Mouse (Mus musculus) liver, embryonic 14.5 days (tissue): ENCODE data around the gene Fam163b. TPM values are rescaled to one million over a fixed set of nuclear protein-coding genes. Genes with fewer than 3 reads are reported as not detected.

Experiments used
- ATAC-seq: fragments of 200-750 bp; cut with Nextera tagmentation; 2 replicates; pipeline ENCODE4 v1.8.0; 2017; ENCODE audit warnings: moderate number of reproducible peaks, mild to moderate bottlenecking, moderate library complexity; ENCODE audit not compliant: insufficient read depth
- DNase-seq, 3 experiments: peaks; one replicate each; pipeline ENCODE4 v3.0.0-alpha.2; 2012 to 2013; ENCODE audit warnings: low read depth in 3 of 3, low spot score in 3 of 3
- H3K27ac ChIP-seq: fragments of 300-500 bp; sonication (generic); 2 replicates; pipeline ENCODE4 v1.5.1; 2014; ENCODE audit warnings: moderate library complexity, mild to moderate bottlenecking, control low read depth, inconsistent platforms
- H3K27me3 ChIP-seq: fragments of 300-500 bp; sonication (generic); 2 replicates; pipeline ENCODE4 v1.6.1; 2014; ENCODE audit warnings: mild to moderate bottlenecking, low read length, moderate library complexity; ENCODE audit not compliant: control insufficient read depth, insufficient read depth
- H3K36me3 ChIP-seq: fragments of 300-500 bp; sonication (generic); replicated peaks from 2 replicates; pipeline ENCODE4 v1.6.1; 2014; ENCODE audit warnings: low read depth; ENCODE audit not compliant: control insufficient read depth, insufficient read depth
- H3K4me1 ChIP-seq, 2 experiments: fragments of 200-500 bp in 1 of 2; fragments of 300-500 bp in 1 of 2; sonication (generic) in 1 of 2; replicated peaks; 2 replicates each; pipeline ENCODE4 v1.6.1; 2012 to 2014; ENCODE audit warnings: antibody characterized with exemption in 1 of 2, inconsistent platforms in 1 of 2, low read length in 1 of 2; ENCODE audit not compliant: control insufficient read depth in 2 of 2, insufficient read depth in 2 of 2
- H3K4me2 ChIP-seq: fragments of 300-500 bp; sonication (generic); 2 replicates; pipeline ENCODE4 v1.6.1; 2014; ENCODE audit warnings: low read depth, mild to moderate bottlenecking, control low read depth, moderate library complexity
- H3K4me3 ChIP-seq, 2 experiments: fragments of 200-500 bp in 1 of 2; fragments of 300-500 bp in 1 of 2; sonication (generic) in 1 of 2; 2 replicates each; pipeline ENCODE4 v1.5.1; 2012 to 2014; ENCODE audit warnings: low read depth in 2 of 2, low read length in 2 of 2, mild to moderate bottlenecking in 2 of 2, control low read depth in 1 of 2, inconsistent platforms in 1 of 2, moderate library complexity in 1 of 2; ENCODE audit not compliant: insufficient read depth in 1 of 2
- H3K9ac ChIP-seq: fragments of 300-500 bp; sonication (generic); replicated peaks from 2 replicates; pipeline ENCODE4 v1.6.1; 2014; ENCODE audit warnings: mild to moderate bottlenecking, control low read depth, moderate library complexity
- H3K9me3 ChIP-seq: fragments of 300-500 bp; sonication (generic); 2 replicates; pipeline ENCODE4 v1.6.1; 2016; ENCODE audit warnings: low read length, mixed read lengths; ENCODE audit not compliant: control insufficient read depth
- CTCF ChIP-seq: IDR thresholded peaks from 2 replicates; pipeline ENCODE4 v1.5.1; 2016; ENCODE audit warnings: antibody characterized with exemption, low read depth, control low read depth
- EP300 ChIP-seq: IDR thresholded peaks from 2 replicates; pipeline ENCODE4 v1.6.1; 2016; ENCODE audit warnings: antibody characterized with exemption, low read depth
- WGBS: fragments of 180-500 bp; shearing (Covaris S2); extraction: QIAGEN DNeasy Blood & Tissue Kit; methylation state at CpG from one replicate; pipeline ENCODE4 v1.1.7; 2014; ENCODE audit not compliant: insufficient replicate concordance; 5-methylcytosine and 5-hydroxymethylcytosine counted together
- polyA plus RNA-seq, 2 experiments: library from polyadenylated mRNA; depleted of rRNA in 1 of 2; stranded (reverse) in 1 of 2; unstranded in 1 of 2; fragments of >200 nt; fragmentation: Nextera tagmentation in 1 of 2; extraction: Ambion mirVana in 1 of 2; gene quantifications; 2 replicates each; pipeline versions ENCODE4 v1.2.1 to v1.2.3; 2012 to 2014

Gene Fam163b
- polyA plus RNA-seq, 2 experiments: 0.01 TPM; not detected in 1

DNA sequence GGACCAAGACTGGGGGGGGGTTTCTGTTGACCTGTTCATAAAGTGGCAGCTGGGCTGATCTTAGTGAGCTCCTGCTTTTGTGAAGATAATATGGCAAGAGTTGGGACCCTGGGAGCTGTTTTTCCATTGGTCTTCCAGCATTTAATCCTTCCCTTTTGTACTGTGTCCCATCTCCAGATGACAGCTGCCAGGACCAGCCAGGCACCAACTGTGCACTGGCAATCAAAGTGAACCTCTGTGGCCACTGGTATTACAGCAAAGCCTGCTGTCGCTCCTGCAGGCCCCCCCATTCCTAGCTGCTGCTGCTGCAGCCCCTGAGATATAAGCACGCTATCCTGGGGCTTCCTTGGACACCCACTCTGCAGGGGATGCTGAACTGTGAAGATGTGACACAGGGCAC is 34.1 kb downstream of the Fam163b start:
- Histone ChIP-seq H3K9ac (no peak overlapping the region), H3K9me3 (no peaks in the 10 kb centered on the region), H3K27ac (no peak overlapping the region), H3K4me2 (no peak overlapping the region), H3K4me3 (no peak overlapping the region), H3K36me3 (no peaks in the 10 kb centered on the region), H3K4me1 (no peaks in the 10 kb centered on the region), H3K27me3 (no peaks in the 10 kb centered on the region)
- 50% methylated on average over 2 of the region's 2 CpGs for WGBS
- DNase-seq (no peak), ATAC-seq (no peak)
- no peak for TF ChIP-seq EP300
- TF ChIP-seq CTCF: no peak

DNA sequence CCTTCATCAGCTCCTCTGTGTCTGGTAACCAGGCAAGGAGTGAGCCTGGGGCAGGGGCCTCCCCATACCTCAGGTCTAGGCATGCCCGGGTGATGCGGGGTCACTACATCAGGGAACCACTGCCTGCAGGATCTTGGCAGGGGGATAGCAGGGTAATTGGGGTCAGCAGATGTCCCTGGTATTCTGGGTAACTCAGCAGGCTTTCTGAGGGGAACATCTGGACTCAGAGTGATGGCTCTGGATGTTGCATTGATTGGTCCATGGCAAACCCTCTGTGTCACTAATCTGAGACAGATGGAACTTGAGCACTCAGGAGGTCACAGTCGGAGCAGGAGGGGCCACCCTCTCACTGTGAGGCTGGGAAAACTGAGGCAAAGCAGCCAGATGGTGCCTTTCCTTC is 35.5 kb downstream of the Fam163b start:
- no peak overlapping the region for H3K27ac ChIP-seq
- no peaks in the 10 kb centered on the region for H3K27me3 ChIP-seq
- no peaks in the 10 kb centered on the region for H3K9me3 ChIP-seq
- DNase-seq (no peak), ATAC-seq (no peak)
- H3K4me1 ChIP-seq: no peaks in the 10 kb centered on the region
- H3K36me3 ChIP-seq: no peaks in the 10 kb centered on the region
- H3K9ac ChIP-seq: no peak overlapping the region
- no peak overlapping the region for H3K4me3 ChIP-seq
- no peak overlapping the region for H3K4me2 ChIP-seq
- WGBS: 46% methylated on average over 3 of the region's 3 CpGs
- TF ChIP-seq EP300: no peak
- TF ChIP-seq CTCF: no peak

DNA sequence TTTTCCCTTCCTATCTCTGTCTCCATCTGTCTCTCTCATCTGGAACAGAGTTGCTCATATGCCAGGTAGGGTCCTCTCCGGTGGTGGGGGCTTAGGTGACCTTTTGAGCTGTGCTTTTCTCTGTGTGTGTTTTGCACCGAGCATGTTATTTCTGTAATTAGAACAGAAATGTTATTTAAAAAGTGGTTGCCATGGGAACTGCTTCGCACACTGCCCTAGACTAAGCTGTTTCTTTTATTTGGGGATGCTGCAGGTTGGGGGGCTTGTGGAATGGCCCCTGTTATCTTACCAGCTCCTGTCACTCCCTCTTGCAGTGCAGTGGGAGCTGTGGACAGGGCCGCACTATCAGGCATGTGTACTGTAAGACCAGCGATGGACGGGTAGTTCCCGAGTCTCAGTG is 38.7 kb downstream of the Fam163b start:
- Histone ChIP-seq H3K4me3 (no peak overlapping the region), H3K4me2 (no peak overlapping the region), H3K4me1 (no peaks in the 10 kb centered on the region), H3K36me3 (no peaks in the 10 kb centered on the region), H3K9ac (no peak overlapping the region), H3K9me3 (no peaks in the 10 kb centered on the region), H3K27ac (no peak overlapping the region), H3K27me3 (no peaks in the 10 kb centered on the region)
- DNase-seq (no peak), ATAC-seq (no peak)
- 67% methylated on average over 7 of the region's 7 CpGs for WGBS
- no peak for TF ChIP-seq EP300
- no peak for TF ChIP-seq CTCF

DNA sequence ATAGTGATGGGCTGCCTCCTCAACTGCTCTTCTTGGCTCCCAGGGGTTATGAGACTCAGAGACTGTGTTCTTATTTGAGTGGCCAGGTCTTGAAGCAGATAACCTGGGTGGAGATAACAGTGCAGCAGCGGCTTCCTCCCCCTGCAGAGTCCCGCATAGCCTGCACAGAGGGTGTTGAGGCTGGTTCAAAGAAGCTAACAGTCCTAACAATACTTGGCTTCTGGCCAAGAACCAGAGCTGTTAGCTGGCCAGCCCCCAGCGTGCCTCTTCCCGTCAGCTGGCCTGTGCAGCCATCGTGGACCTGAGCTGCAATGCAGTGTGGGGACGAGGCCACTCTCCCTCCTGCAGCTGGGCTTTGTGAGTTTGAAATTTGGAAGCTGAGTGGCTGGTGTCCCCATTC is 44.5 kb downstream of the Fam163b start:
- Histone ChIP-seq H3K27me3 (no peaks in the 10 kb centered on the region), H3K9ac (no peak overlapping the region), H3K36me3 (no peaks in the 10 kb centered on the region), H3K27ac (no peak overlapping the region), H3K4me3 (no peak overlapping the region), H3K4me2 (no peak overlapping the region), H3K4me1 (peaks cover 0 to 3% of the 10 kb centered on the region in 2 experiments; a peak in 1 of 4 replicates), H3K9me3 (no peaks in the 10 kb centered on the region)
- ATAC-seq (no peak), DNase-seq (no peak)
- 17% methylated on average over 6 of the region's 6 CpGs for WGBS
- TF ChIP-seq EP300 (no peak), CTCF (no peak)

DNA sequence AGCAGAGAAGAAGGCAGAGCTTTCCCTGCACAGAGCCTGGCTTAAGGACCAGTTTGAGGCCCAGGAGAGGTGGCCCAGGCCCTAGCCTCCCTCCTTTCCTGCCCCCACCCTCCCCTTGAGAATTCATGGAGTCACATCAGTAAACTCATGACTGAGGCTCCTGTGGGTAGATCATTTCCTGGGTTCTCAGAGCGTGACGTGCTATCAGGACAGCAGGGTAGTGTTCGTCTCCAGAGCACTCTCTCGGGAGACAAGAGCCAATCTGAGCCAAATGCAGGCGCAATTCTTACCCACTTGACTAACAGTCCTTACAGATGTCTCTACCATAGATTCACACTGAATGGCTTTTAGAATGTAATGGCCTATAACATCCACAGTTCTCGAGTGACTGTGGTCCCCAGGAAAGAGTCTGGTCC is 45.0 kb downstream of the Fam163b start:
- no peak for DNase-seq
- H3K27me3 ChIP-seq: no peaks in the 10 kb centered on the region
- no peak overlapping the region for H3K4me3 ChIP-seq

More for the DNA sequence above, 45.0 kb downstream of the Fam163b start:
- Histone ChIP-seq H3K4me2 (no peak overlapping the region), H3K9me3 (no peaks in the 10 kb centered on the region), H3K27ac (no peak overlapping the region), H3K36me3 (no peaks in the 10 kb centered on the region), H3K9ac (no peak overlapping the region), H3K4me1 (peaks cover 0 to 3% of the 10 kb centered on the region in 2 experiments; a peak in 1 of 4 replicates)
- TF ChIP-seq EP300 (no peak), CTCF (no peak)
- WGBS: 48% methylated on average over 6 of the region's 6 CpGs
- ATAC-seq: no peak
